Mouse (Mus musculus) heart, adult 2 months (tissue): Measurements from ENCODE around the gene Fgfr3. TPM values are rescaled to one million over a fixed set of nuclear protein-coding genes. Genes with fewer than 3 reads are reported as not detected.

Experiments
- DNase-seq, 2 experiments: peaks; one replicate each; pipeline ENCODE4 v3.0.0; 2021
- H3K27ac ChIP-seq: fragments of 200-600 bp; 2 replicates; pipeline ENCODE4 v1.8.1; 2022
- H3K27me3 ChIP-seq: fragments of 200-500 bp; 2 replicates; pipeline ENCODE4 v1.6.1; 2012; ENCODE audit warnings: mild to moderate bottlenecking, low read length, inconsistent platforms, mixed read lengths; ENCODE audit not compliant: control insufficient read depth, insufficient read depth
- H3K36me3 ChIP-seq: fragments of 200-500 bp; 2 replicates; pipeline ENCODE4 v1.6.1; 2012; ENCODE audit warnings: low read length, inconsistent platforms; ENCODE audit not compliant: control insufficient read depth, insufficient read depth
- H3K4me1 ChIP-seq: fragments of 200-500 bp; 2 replicates; pipeline ENCODE4 v1.6.1; 2011; ENCODE audit warnings: low read length; ENCODE audit not compliant: control insufficient read depth, insufficient read depth
- H3K4me3 ChIP-seq: fragments of 200-600 bp; 2 replicates; pipeline ENCODE4 v1.8.1; 2022
- H3K79me2 ChIP-seq: fragments of 200-500 bp; replicated peaks from 2 replicates; pipeline ENCODE4 v1.6.1; 2012; ENCODE audit warnings: mild to moderate bottlenecking, inconsistent platforms, low read length, moderate library complexity, mixed read lengths; ENCODE audit not compliant: control insufficient read depth, insufficient read depth
- H3K9ac ChIP-seq: fragments of 200-500 bp; 2 replicates; pipeline ENCODE4 v1.6.1; 2012; ENCODE audit warnings: low read depth, mild to moderate bottlenecking, control low read depth, inconsistent platforms, low read length, mixed read lengths
- CTCF ChIP-seq: fragments of 200-600 bp; IDR thresholded peaks from 2 replicates; pipeline ENCODE4 v1.8.1; 2022; ENCODE audit warnings: antibody characterized with exemption, mild to moderate bottlenecking, moderate library complexity
- EP300 ChIP-seq: fragments of 200-500 bp; IDR thresholded peaks from 2 replicates; pipeline ENCODE4 v1.6.1; 2011; ENCODE audit warnings: low read depth, low read length, control low read depth; ENCODE audit not compliant: insufficient read depth
- POLR2A ChIP-seq: fragments of 200-500 bp; IDR thresholded peaks from 2 replicates; pipeline ENCODE4 v1.6.1; 2011; ENCODE audit warnings: mild to moderate bottlenecking, low read depth, low read length, control low read depth; ENCODE audit not compliant: insufficient read depth
- WGBS: fragments of 180-500 bp; shearing (Covaris S2); methylation state at CpG from one replicate; pipeline ENCODE4 v1.1.7; 2018; 5-methylcytosine and 5-hydroxymethylcytosine counted together
- intact Hi-C: fragments of 180-260 bp; cut with DNase I; formaldehyde crosslinking; loops from one replicate; pipeline ENCODE4 v1.15.1; 2025
- polyA plus RNA-seq: library from polyadenylated mRNA; depleted of rRNA; stranded (reverse); fragments of >200 nt; gene quantifications from 2 replicates; pipeline ENCODE4 v1.2.3, GENCODE M21; 2012
- total RNA-seq, 2 experiments: library from RNA; stranded (reverse); gene quantifications; 2 replicates each; pipeline ENCODE4 v1.2.3; 2021

The Fgfr3 gene
- total and polyA plus RNA-seq, 3 experiments: 8.6 to 15.4 (median 10.1) TPM

DNA sequence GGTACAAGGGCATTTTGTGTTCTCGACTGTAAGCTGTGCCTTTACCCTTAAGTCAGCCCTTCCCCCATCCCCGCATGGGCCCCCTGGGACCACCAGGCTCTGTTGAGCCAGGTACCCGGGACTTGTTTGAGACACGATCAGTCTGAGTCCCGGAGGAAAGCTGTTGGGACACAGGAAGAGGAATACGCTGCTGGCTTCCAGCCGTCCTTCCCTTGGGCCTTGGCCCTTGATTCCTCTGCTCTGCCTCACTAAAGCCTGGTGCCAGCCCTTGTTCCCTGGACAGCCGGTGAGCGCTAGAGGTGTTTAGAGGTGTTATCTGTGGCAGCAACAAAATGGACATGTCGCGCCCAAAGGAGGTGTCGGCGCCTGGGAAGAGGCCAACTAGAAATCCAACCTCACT, 21.5 kb upstream of the Fgfr3 start:
- no peak for TF ChIP-seq CTCF
- no peak for TF ChIP-seq EP300
- TF ChIP-seq POLR2A: no peak
- intact Hi-C loops: no loop called here
- H3K36me3 ChIP-seq: no peaks in the 10 kb centered on the region
- no peak for DNase-seq
- H3K79me2 ChIP-seq: no peaks in the 10 kb centered on the region
- 15% methylated on average over 13 of the region's 13 CpGs for WGBS
- H3K27me3 ChIP-seq: no peaks in the 10 kb centered on the region
- H3K4me3 ChIP-seq: no peak overlapping the region
- no peak overlapping the region for H3K9ac ChIP-seq
- H3K4me1 ChIP-seq: no peaks in the 10 kb centered on the region
- no peak overlapping the region for H3K27ac ChIP-seq

DNA sequence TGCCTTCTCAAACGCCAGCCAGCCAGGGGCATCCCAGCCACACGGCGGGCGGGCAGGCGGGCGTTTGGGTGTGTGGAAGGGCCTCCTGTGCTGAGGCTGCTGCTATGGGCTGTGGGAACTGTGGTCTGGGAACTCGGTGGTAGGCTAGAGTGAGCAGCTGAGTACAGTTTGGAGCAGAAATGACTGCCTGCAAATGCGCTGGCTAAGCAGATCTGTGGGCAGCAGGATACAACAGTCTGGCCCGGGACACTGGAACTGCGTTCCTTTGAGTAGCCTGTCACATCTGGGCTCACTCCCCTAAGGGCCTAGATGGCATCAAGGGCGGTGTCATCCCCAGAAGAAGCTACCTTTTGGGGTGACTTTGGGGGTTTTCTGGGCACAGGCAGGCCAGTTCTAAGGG, 19.6 kb upstream of the Fgfr3 start:
- no peak overlapping the region for H3K4me3 ChIP-seq
- intact Hi-C loops: no loop called here
- WGBS: 90% methylated on average over 11 of the region's 11 CpGs
- TF ChIP-seq POLR2A (no peak), EP300 (no peak), CTCF (no peak)
- H3K9ac ChIP-seq: no peak overlapping the region
- H3K27ac ChIP-seq: no peak overlapping the region
- no peaks in the 10 kb centered on the region for H3K27me3 ChIP-seq
- H3K79me2 ChIP-seq: no peaks in the 10 kb centered on the region
- no peaks in the 10 kb centered on the region for H3K36me3 ChIP-seq
- no peak for DNase-seq
- H3K4me1 ChIP-seq: no peaks in the 10 kb centered on the region

DNA sequence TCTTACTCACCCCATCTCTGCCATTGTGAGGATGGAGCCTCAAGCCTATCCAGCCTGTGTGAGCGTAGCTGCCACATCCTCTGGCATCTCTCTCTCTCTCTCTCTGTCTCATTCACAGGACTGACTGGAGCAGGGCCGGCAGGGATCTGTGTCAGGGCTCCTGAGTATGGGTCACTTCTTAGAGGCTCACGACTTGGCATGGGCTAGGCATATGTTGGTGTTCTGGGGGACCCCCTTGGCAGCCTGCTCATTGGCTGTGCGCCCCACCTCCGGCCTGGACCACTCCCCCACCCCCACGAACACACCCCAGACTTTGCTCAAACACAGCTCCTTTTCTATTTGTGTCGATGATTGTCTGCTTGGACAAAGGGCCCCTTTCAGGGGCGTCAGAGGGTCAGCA, 17.5 kb upstream of the Fgfr3 start:
- Histone ChIP-seq H3K36me3 (no peaks in the 10 kb centered on the region), H3K27me3 (no peaks in the 10 kb centered on the region), H3K4me3 (no peak overlapping the region), H3K27ac (no peak overlapping the region), H3K9ac (no peak overlapping the region), H3K4me1 (no peaks in the 10 kb centered on the region), H3K79me2 (no peaks in the 10 kb centered on the region)
- intact Hi-C loops: no loop called here
- WGBS: 88% methylated on average over 8 of the region's 8 CpGs
- TF ChIP-seq POLR2A (no peak), EP300 (no peak), CTCF (no peak)
- DNase-seq: no peak

DNA sequence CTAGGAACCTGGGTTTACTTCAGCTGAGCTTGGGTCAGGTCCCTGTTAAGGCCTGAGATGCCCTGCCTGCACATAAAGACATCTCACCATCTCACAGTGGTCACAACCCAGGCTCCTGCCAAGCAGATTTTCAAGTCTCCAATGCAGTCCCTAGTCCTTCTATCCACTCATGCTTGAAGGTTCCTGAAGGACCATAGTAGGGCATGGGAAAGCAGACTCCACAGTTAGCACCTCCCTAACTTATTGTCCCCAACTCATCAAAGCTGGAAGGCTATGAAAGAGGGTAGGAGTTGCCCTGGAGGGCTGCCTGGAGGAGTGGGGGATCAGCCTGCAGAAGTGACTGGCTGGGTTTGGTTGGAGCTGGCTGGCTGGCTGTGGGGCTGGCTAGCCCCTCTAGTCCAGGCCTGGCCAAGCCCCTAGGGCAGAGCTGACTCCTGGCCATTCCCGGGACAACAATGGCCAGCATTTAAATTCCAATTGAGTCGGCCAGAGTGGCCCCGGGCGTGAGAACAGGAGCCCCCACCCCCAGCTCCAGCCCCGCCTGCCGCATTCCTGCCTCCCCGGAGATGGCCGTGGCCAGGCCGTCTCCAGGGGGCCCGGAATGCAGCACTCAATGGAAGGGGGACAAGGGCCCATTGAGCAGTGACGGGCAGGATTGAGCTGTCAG, 16.4 kb upstream of the Fgfr3 start:
- Histone ChIP-seq H3K79me2 (no peaks in the 10 kb centered on the region), H3K27me3 (no peaks in the 10 kb centered on the region), H3K27ac (no peak overlapping the region), H3K4me1 (no peaks in the 10 kb centered on the region), H3K4me3 (no peak overlapping the region), H3K36me3 (no peaks in the 10 kb centered on the region), H3K9ac (no peak overlapping the region)
- intact Hi-C loops: no loop called here
- DNase-seq: no peak
- no peak for TF ChIP-seq POLR2A
- TF ChIP-seq CTCF: no peak
- TF ChIP-seq EP300: no peak
- 25% methylated on average over 11 of the region's 11 CpGs for WGBS

DNA sequence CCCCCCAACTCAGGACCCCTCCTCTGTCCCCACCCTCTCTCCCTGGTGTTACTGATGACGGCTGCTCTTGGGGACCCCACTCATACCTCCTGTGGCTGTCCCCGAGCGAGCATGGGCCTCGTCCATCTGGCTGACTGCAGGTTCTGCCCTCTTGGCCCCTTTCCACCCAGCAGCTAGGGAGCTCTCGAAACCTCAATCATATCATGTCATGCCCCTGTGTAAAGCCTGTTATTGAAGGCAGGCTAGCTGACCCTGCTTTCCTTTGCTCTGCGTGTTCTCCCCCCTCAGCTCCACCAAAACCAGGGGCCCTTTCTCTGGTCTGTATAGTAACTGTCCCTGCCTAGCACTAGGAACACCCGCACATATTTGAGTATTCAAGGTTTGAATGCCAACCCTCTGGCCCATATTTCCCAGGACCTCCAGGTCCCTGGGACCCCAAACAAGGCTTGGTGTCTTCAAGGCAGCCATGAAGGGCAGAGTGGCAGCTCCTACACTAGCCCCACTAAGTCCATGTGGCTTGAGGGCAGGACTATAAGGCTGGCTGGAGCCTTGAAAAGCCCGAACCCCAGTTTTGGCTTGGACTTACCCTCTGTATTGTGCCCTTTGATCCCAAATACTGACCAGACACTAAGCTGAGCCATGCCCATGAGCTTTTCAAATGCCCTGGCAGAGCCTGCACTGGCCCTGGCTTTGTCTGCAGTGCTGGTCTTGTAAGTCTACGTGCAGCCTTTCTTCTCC, 15.7 kb upstream of the Fgfr3 start:
- intact Hi-C loops: no loop called here
- Histone ChIP-seq H3K9ac (no peak overlapping the region), H3K36me3 (no peaks in the 10 kb centered on the region), H3K27me3 (no peaks in the 10 kb centered on the region), H3K4me3 (no peak overlapping the region), H3K79me2 (no peaks in the 10 kb centered on the region), H3K4me1 (no peaks in the 10 kb centered on the region), H3K27ac (no peak overlapping the region)
- 63% methylated on average over 9 of the region's 9 CpGs for WGBS
- DNase-seq: no peak
- TF ChIP-seq EP300 (no peak), CTCF (no peak), POLR2A (no peak)

DNA sequence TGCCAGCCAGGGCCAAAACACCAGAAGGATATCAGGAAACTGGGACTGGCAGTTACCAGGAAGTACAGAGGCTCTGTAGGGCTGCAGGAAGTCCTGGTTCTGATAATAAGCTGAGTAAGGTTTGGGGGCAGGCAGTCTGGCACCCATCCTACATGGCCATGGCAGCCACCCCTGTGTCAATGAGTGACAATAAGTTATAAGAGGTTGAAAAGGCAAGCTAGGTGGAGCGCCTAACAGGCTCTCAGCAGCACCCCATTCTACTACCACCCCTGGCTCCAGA, 15.2 kb upstream of the Fgfr3 start:
- no peaks in the 10 kb centered on the region for H3K36me3 ChIP-seq
- TF ChIP-seq CTCF: no peak
- no peak for TF ChIP-seq POLR2A
- no peak for TF ChIP-seq EP300
- H3K9ac ChIP-seq: no peak overlapping the region
- 90% methylated on average over 1 of the region's 1 CpGs for WGBS
- no peaks in the 10 kb centered on the region for H3K4me1 ChIP-seq
- H3K27me3 ChIP-seq: no peaks in the 10 kb centered on the region
- no peak overlapping the region for H3K27ac ChIP-seq
- H3K4me3 ChIP-seq: no peak overlapping the region
- H3K79me2 ChIP-seq: no peaks in the 10 kb centered on the region
- DNase-seq: no peak
- intact Hi-C loops: no loop called here

DNA sequence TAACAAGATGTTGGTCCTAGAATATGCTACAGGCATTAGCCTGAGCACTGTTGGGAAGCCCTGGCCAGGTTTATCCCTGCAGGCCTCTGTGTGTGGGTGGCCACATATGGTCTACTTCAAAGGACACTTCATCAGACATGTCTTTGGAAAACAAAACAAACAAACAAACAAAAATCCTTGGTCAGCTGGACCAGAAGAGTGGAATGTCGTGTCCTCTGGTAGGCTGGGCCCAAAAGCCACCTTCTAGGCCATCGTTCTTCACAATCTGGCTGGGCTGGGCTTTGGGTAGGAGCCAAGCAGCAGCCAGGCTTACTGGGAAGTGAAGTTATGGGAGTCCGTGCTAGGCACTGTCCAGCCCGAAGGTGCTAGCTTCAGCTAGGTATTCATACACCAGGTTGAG, 14.3 kb upstream of the Fgfr3 start:
- H3K27me3 ChIP-seq: no peaks in the 10 kb centered on the region
- no peak overlapping the region for H3K4me3 ChIP-seq
- no peak overlapping the region for H3K9ac ChIP-seq
- no peaks in the 10 kb centered on the region for H3K4me1 ChIP-seq
- no peak for DNase-seq
- intact Hi-C loops: no loop called here
- no peaks in the 10 kb centered on the region for H3K36me3 ChIP-seq
- no peaks in the 10 kb centered on the region for H3K79me2 ChIP-seq
- WGBS: 45% methylated on average over 4 of the region's 4 CpGs
- H3K27ac ChIP-seq: no peak overlapping the region
- TF ChIP-seq CTCF: no peak
- TF ChIP-seq EP300: no peak
